Mouse (Mus musculus): ENCODE measurements around the gene Cnbp. TPM values are rescaled to one million over a fixed set of nuclear protein-coding genes. Genes with fewer than 3 reads are reported as not detected.

Gene Cnbp
- total and polyA plus RNA-seq, 3 experiments = 201 to 879 (median 652) TPM

DNA sequence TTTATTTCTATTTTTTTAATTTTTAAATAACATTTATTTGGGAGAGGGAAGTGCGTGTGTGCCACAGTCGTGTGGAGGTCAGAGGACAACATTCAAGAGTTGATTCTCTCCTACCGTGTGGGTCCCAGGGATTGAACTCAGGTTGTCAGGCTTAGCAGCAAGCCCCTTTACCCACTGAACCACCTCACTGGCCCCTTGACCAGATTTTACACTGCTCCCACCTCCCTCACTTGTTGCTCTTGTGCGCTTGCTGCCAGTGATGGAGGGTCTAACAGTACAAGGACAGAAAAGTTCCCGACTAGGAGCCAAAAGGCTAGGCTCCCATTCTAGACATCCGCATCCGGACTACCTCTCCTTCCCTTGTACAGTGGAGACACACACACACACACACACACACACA lies 45.5 kb downstream of the Cnbp start:
- H3K4me1 ChIP-seq (ENCODE audit: control insufficient read depth in 1 of 2, insufficient read depth in 2 of 2, low read length in 2 of 2) = peaks cover 11 to 17% of the 10 kb centered on the region in 2 experiments; a peak in 2 of 4 replicates
- H3K27me3 ChIP-seq (ENCODE audit: control insufficient read depth in 1 of 2, insufficient read depth in 2 of 2, low read length in 2 of 2) = no peaks in the 10 kb centered on the region
- H3K4me3 ChIP-seq (ENCODE audit: control insufficient read depth in 1 of 2, insufficient read depth in 1 of 2, low read depth in 2 of 2, low read length in 2 of 2) = no peak overlapping the region
- TF ChIP-seq JUND (IDR thresholded peaks at IDR 0.05; ENCODE audit: low read depth, low read length) = no peak
- H3K79me2 ChIP-seq (ENCODE audit: control insufficient read depth, insufficient read depth, low read length, poor library complexity) = no peaks in the 10 kb centered on the region; the same call in 1 of the 2 replicates
- no peaks in the 10 kb centered on the region for H3K9me3 ChIP-seq (replicated peaks; ENCODE audit: insufficient read depth, low read length)
- no peak overlapping the region for H3K27ac ChIP-seq (ENCODE audit: control insufficient read depth, low read depth, low read length)
- no peak overlapping the region for H3K9ac ChIP-seq (ENCODE audit: control insufficient read depth, low read depth, low read length, poor library complexity, severe bottlenecking)
- DNase-seq (ENCODE audit: low read depth, low spot score) = no peak
- peaks cover 0 to 24% of the 10 kb centered on the region in 2 experiments; a peak in 2 of 4 replicates for H3K36me3 ChIP-seq (ENCODE audit: control insufficient read depth in 1 of 2, insufficient read depth in 2 of 2, low read length in 2 of 2)

DNA sequence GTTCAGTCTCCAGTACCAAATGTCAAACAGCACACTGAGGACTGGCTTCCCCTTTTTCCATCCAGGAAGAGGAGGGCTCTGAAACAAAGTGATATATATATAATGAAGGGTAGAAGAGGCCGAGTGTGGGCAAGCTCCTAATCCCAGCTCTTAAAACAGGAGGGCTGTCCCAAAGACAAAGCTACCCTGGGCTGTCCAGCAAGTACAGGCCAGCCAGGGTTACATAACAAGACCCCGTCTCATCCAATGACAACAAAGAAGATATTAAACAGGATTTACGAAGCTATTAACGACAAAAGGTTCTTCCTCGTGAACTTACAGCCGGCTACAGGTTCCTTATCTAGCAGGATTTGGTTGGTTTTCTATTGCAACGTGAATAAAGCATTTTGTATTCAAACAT lies 46.0 kb downstream of the Cnbp start:
- H3K9me3 ChIP-seq (replicated peaks; ENCODE audit: insufficient read depth, low read length) = no peaks in the 10 kb centered on the region
- no peak for DNase-seq (ENCODE audit: low read depth, low spot score)
- H3K79me2 ChIP-seq (ENCODE audit: control insufficient read depth, insufficient read depth, low read length, poor library complexity) = no peaks in the 10 kb centered on the region; the same call in 1 of the 2 replicates
- H3K4me1 ChIP-seq (ENCODE audit: control insufficient read depth in 1 of 2, insufficient read depth in 2 of 2, low read length in 2 of 2) = peaks cover 6 to 12% of the 10 kb centered on the region in 2 experiments; a peak in 2 of 4 replicates
- TF ChIP-seq BHLHE40 (IDR thresholded peaks at IDR 0.05; ENCODE audit: borderline replicate concordance, low read depth, low read length) = no peak
- TF ChIP-seq ZNF384 (IDR thresholded peaks at IDR 0.05; ENCODE audit: low read depth, low read length) = no peak
- TF ChIP-seq TCF12 (IDR thresholded peaks at IDR 0.05; ENCODE audit: low read depth, low read length) = no peak
- no peak for TF ChIP-seq NRF1 (IDR thresholded peaks at IDR 0.05; ENCODE audit: insufficient read depth, low read depth, low read length, poor library complexity, severe bottlenecking)
- no peak for TF ChIP-seq NELFE (IDR thresholded peaks at IDR 0.05; ENCODE audit: low read depth, low read length)
- no peak for TF ChIP-seq MXI1 (IDR thresholded peaks at IDR 0.05; ENCODE audit: low read depth, low read length)
- TF ChIP-seq CHD1 (IDR thresholded peaks at IDR 0.05; ENCODE audit: low read depth, low read length) = no peak
- TF ChIP-seq ZMIZ1 (IDR thresholded peaks at IDR 0.05; ENCODE audit: low read depth, low read length) = no peak
- TF ChIP-seq KAT2A (conservative IDR thresholded peaks at IDR 0.05; ENCODE audit: low read depth, low read length) = no peak
- TF ChIP-seq JUND (IDR thresholded peaks at IDR 0.05; ENCODE audit: low read depth, low read length) = no peak
- no peak for TF ChIP-seq TBP (IDR thresholded peaks at IDR 0.05; ENCODE audit: low read depth, low read length)
- no peak for TF ChIP-seq EP300 (IDR thresholded peaks at IDR 0.05; ENCODE audit: low read depth in 1 of 2, low read length in 2 of 2)
- TF ChIP-seq POLR2A (IDR thresholded peaks at IDR 0.05; ENCODE audit: control insufficient read depth in 1 of 2, insufficient read depth in 1 of 2, low read depth in 1 of 2, low read length in 2 of 2, poor library complexity in 1 of 2) = no peak
- TF ChIP-seq USF2 (IDR thresholded peaks at IDR 0.05; ENCODE audit: borderline replicate concordance in 1 of 2, insufficient read depth in 1 of 2, low read depth in 1 of 2, low read length in 2 of 2) = no peak
- no peak for TF ChIP-seq MAX (IDR thresholded peaks at IDR 0.05; ENCODE audit: low read length)
- TF ChIP-seq ZC3H11A (IDR thresholded peaks at IDR 0.05; ENCODE audit: low read depth, low read length) = no peak
- TF ChIP-seq UBTF (IDR thresholded peaks at IDR 0.05; ENCODE audit: borderline replicate concordance, insufficient read depth, low read depth, low read length) = no peak
- TF ChIP-seq USF1 (IDR thresholded peaks at IDR 0.05; ENCODE audit: low read depth, low read length) = no peak
- H3K27me3 ChIP-seq (ENCODE audit: control insufficient read depth in 1 of 2, insufficient read depth in 2 of 2, low read length in 2 of 2) = no peaks in the 10 kb centered on the region
- no peak overlapping the region for H3K9ac ChIP-seq (ENCODE audit: control insufficient read depth, low read depth, low read length, poor library complexity, severe bottlenecking)
- no peak overlapping the region for H3K27ac ChIP-seq (ENCODE audit: control insufficient read depth, low read depth, low read length)
- H3K4me3 ChIP-seq (ENCODE audit: control insufficient read depth in 1 of 2, insufficient read depth in 1 of 2, low read depth in 2 of 2, low read length in 2 of 2) = no peak overlapping the region
- peaks cover 0 to 18% of the 10 kb centered on the region in 2 experiments; a peak in 2 of 4 replicates for H3K36me3 ChIP-seq (ENCODE audit: control insufficient read depth in 1 of 2, insufficient read depth in 2 of 2, low read length in 2 of 2)

Measured in MEL (cell line).